1 mouse cellular context compared by ENCODE assay signal in the genomic region with DNA sequence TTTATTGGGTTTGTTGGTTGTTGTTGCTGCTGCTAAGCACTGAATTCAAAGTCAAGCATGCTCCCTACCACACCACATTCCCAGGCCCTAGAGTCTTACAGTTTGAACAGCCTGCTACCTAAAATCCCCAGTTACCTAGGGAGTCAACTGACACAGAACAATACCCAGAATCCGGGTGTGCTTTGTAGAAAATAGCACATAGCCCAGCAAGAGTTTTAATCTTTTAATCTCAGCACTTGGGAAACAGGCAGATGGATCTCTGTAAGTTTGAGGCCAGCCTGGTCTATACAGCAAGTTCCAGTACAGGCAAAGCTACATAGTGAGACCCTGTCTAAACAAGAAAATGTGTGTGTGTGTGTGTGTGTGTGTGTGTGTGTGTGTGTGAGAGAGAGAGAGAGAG.
TF ChIP-seq lines count a peak whose summit lies in the region.

No protein-coding gene starts in this region.

TF ChIP-seq in MEL, 35 proteins besides CTCF, POLR2A, EP300 and RAD21 (continued from another document):
- no peak for TF ChIP-seq ZC3H11A (IDR thresholded peaks at IDR 0.05; ENCODE audit: low read depth, low read length)
- TF ChIP-seq MAX (IDR thresholded peaks at IDR 0.05; ENCODE audit: low read length), result no peak
- no peak for TF ChIP-seq JUND (IDR thresholded peaks at IDR 0.05; ENCODE audit: low read depth, low read length)
- TF ChIP-seq ZMIZ1 (IDR thresholded peaks at IDR 0.05; ENCODE audit: low read depth, low read length), result no peak
- TF ChIP-seq TCF12 (IDR thresholded peaks at IDR 0.05; ENCODE audit: low read depth, low read length), result no peak
- TF ChIP-seq POLR2AphosphoS2 (IDR thresholded peaks at IDR 0.05; ENCODE audit: low read length), result no peak
- no peak for TF ChIP-seq TBP (IDR thresholded peaks at IDR 0.05; ENCODE audit: low read depth, low read length)
- TF ChIP-seq NRF1 (IDR thresholded peaks at IDR 0.05; ENCODE audit: insufficient read depth, low read depth, low read length, poor library complexity, severe bottlenecking), result no peak
- TF ChIP-seq CHD2 (IDR thresholded peaks at IDR 0.05; ENCODE audit: low read length), result no peak
- TF ChIP-seq ELF1 (IDR thresholded peaks at IDR 0.05; ENCODE audit: low read depth, low read length), result no peak
- TF ChIP-seq RCOR1 (IDR thresholded peaks at IDR 0.05; ENCODE audit: low read depth, low read length), result no peak
- TF ChIP-seq GABPA (IDR thresholded peaks at IDR 0.05; ENCODE audit: low read depth, low read length), result no peak
